Mouse (Mus musculus) central nervous system, embryonic 11.5 days (tissue): Measurements from ENCODE around the gene Gm16181. TPM values are rescaled to one million over a fixed set of nuclear protein-coding genes. Genes with fewer than 3 reads are reported as not detected.

Experiments used
- polyA plus RNA-seq: library from polyadenylated mRNA; depleted of rRNA; stranded (reverse); fragments of >200 nt; gene quantifications from 2 replicates; pipeline ENCODE4 v1.2.3, GENCODE M21; 2012; rRNA removed

Gene Gm16181
- polyA plus RNA-seq: not detected in 2 replicates

DNA sequence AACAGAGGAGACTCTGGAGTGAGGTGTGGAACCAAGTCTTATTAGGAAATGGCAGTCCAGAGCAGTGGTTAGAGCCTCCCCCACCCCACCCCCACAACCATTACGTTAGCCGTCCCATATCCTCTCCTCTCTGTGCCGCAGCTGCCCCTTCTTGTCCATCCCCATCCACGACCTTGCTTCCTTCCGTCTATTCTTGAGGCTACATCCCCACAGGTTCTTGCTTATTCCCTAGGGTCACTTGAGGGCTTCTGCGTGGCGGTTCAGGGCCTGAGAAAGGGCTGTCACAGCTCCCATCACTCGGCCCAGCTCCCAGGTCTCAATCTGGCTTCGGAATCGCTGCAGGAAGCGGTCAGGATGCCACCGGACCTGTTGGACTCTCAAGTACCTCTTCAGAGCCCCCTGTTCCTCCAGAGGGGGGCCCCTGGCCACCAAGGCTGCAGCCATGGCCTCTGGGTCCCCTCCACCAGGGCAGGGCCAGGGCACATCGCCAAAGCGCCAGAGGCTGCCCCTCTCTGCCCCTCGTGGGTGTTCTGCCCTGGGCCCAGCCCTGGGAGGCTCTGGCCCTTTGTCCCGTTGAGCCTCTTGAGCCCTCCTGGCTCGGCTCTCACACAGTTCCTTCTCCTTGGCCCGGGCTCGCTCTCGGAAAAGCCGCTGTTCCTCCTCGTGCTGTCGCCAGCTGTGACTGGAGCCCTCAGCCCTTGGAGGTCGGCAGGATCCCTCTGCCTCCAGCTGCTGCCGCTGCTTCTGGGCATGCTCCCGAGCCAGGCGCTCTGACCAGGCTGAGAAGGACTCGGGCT lies at the start of gene Gm16181:
TSS of gene Gm16181 (plus strand) at position 679 of the 797 bp plus-strand sequence.

DNA sequence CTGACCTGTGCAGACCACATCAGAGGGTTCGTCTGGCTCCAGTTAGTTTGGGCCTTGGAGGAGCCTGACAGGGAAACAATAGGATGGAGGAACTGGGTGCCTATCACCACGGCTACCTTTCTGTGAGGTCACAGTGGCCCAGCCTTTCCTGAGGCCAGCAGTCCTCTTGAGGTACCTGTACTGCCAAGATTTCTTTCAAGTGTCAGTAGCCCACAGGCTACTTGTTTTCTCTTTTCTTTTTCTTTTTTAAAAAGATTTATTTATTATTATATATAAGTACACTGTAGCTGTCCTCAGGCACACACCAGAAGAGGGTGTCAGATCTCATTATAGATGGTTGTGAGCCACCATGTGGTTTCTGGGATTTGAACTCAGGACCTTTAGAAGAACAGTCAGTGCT lies 44.7 kb upstream of the Gm16181 start, which contains the start of gene Aif1:
TSS of gene Aif1 (minus strand) at position 101 of the 400 bp plus-strand sequence.

DNA sequence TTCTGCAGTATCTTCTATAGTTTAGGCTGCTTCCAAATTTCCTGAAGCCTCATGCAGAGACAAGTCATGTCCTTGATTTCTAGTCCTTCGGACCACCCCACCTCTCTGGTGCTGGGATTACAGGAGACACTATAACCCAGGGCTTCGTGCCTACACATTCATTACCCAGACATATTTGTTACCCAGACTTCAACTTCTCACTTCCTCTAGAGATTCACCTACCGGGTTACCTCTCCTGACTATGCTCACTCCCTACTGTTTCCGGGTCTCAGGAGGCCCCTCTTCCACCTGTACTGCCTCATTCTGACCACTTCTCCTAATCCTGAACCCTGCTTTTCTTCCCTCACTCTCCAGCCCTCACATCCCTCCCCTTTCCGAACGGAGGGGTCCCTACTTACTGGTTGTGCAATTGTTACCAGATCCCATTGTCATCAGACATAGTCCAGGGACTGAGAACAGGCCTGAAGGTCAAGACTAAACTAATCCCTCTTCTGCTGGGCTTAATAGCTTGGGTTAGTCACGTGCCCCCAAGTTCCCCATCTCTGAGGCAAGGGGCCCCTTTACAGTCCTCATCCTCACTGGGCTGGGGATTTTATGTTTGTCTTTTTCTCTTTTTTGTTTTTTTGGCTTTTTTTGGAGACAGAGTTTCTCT lies 32.5 kb upstream of the Gm16181 start, which contains the start of gene Lst1:
TSS of gene Lst1 (minus strand) at position 481 of the 652 bp plus-strand sequence.

DNA sequence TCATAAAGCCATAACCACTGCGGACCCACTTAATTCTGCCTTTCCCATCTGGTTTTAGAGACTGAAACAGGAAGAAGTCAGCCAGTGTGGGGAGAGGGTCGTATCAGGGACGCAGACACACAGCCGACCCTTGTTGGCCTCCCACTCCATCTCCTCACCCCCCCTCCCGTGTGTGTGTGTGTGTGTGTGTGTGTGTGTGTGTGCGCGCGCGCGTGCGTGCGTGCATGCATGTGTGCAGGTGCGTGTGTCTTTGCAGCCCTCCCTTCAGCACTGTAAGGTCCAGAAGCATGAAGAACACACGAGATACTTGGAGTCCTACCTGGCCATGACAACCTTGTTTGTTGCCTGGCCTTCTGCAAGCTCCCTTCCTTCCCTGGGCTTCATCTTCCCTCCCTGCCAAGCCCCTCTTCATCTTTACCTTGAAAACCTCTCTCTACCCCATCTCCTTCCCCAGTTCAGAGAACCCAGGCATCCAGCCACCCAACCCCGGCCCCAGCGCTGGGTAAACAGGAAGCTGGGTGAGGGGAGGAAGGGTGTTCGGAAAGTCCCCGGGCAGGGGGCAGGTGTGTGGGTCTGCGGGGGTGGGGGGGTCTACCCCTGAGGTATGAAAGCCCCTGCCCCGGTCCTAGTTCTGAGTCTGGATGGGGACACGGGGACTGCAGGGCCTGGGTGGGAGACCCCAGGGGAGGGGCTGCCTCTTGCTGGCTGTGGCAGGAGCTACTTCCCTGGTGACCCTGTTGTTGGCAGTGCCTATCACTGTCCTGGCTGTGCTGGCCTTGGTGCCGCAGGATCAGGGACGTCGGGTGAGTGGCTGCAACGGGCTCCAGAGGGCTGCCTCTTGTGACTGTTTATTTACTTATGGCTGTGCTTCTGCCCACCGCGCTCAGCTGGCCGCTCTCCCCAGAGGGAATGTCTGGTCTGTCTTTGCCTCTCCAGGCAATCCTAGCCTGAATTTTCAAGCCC lies 26.5 kb upstream of the Gm16181 start, which contains the start of gene Ltb:
TSS of gene Ltb (plus strand) at position 559 of the 963 bp plus-strand sequence.

DNA sequence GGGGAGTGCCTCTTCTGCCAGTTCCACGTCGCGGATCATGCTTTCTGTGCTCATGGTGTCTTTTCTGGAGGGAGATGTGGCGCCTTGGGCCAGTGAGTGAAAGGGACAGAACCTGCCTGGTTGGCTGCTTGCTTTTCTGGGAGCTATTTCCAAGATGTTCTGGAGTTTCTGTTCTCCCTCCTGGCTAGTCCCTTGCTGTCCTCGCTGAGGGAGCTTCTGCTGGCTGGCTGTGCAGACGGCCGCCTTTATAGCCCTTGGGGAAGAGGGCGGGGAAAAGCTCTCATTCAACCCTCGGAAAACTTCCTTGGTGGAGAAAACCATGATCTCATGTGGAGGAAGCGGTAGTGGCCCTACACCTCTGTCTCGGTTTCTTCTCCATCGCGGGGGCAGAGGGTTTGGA lies 18.8 kb upstream of the Gm16181 start, which contains the start of gene Tnf:
TSS of gene Tnf (minus strand) at position 221 of the 400 bp plus-strand sequence.

DNA sequence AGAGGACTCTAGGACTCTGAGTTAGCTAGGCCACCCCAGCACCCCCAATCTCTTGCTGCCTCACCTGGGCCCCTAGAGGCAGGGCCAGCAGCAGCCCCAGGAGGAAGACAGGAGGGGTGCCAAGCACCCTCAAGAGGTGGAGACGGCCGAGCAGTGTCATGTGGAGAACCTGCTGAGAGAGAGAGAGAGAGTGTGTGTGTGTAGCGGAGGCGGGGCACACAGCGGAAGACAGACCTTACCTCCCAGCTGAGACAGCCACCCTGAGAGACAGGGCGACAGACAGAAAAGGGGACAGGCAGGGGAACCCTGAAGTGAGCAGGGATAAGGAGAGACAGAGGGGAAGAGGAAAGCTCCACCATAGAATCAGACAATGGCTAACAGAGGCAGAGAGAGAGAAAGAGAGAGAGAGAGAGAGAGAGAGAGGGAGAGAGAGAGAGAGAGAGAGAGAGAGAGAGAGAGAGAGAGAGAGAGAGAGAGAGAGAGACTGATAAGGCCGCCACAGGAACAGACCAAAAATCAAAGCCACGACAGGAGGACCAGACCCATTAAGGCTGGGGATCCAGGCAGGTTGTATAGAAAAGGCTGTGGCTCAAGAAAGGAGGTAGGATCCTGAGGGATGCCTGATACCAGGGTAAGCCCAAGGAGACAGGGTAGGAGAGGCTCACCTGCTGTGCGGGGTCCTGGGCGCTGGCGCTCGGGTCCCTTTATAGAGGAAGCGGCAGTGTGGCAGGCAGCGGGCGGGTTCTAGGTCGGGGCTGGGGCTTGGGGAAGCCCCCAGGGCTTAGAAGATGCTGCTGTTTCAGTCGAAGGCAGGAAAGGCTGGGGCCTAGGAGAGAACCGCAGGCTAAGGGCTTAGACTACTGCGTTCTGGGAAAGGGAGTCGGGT lies 15.9 kb upstream of the Gm16181 start, which contains the start of gene Lta:
TSS of gene Lta (minus strand) at position 858 of the 886 bp plus-strand sequence.

DNA sequence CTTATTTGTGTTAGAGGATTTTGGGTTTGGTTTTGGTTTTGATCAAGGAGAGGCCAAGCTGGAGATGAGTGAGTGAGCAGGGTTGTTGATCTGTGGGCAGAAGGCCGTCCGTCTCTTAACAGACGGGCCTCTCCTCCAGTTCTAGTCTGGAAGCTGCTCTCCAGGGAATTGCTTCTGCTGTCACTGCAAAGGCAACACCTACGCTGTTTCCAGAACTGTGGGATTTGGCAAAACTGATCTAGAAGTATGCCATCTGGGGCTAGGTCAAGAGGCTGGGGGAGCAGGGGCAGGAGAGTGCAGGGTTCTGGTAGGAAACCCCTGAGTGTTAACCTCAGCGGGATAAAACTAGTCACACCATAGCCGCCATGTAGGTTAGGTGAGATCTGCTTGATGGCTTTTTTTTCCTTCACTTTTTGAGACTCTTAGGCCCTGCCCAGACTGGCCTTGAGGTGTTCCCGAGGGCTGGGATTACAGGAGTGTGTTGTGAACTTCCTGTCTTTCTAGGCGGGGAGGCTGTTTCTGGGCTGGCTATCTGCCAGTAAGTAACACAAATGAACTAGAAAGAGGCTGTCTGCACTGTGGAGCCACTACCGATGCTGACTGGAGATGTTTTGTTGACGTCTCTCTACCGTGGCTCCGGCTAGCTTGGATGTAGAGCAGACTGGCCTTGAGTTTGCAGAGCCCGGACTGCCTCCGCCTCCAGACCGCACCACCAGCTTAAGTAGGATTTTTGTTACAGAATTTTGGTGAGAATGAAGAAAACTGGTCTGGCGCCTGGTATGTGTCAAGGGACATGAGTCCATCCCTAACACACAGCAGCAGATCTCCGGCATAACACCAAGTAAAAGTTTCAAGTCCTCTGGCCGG lies 12.7 kb downstream of the Gm16181 start, which contains the start of gene Atp6v1g2:
TSS of gene Atp6v1g2 (plus strand) at position 547 of the 867 bp plus-strand sequence.

DNA sequence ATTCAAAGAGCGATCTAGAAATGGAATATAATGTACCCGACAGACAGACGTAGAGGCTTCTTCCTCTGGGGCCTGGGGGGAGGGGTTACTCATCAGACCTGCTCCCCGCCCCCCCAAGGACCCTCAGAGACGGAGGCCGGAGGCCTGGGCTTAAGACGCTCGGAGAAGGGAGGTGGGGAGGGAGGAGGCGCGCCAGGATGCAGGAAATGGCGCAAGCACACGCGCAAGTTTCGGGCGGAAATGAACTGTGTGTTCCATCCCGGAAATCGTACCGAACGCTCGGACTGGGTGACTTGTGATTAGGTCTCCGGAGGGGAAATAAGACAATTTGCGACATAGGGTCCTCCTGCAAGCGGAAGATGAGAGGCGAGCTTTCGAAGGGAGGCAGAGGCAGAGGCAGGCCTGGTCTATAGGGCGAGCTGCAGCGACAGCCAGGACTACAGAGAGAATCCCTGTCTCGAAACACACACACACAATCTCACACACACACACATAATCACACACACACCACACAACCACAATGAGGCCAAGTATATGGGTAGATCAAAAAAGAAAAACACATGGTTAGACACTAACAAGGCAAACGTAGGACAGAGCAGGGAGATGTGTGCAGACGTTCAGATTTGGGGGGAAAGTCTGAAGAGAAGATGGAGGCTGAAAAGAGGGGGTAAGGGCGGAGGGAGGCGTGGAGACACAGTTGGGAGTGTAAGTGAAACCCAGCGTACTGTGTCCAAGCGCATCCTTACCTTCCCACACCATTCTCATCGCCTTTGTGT lies 15.2 kb downstream of the Gm16181 start, which contains the start of gene Nfkbil1:
TSS of gene Nfkbil1 (minus strand) at position 179 of the 776 bp plus-strand sequence.

DNA sequence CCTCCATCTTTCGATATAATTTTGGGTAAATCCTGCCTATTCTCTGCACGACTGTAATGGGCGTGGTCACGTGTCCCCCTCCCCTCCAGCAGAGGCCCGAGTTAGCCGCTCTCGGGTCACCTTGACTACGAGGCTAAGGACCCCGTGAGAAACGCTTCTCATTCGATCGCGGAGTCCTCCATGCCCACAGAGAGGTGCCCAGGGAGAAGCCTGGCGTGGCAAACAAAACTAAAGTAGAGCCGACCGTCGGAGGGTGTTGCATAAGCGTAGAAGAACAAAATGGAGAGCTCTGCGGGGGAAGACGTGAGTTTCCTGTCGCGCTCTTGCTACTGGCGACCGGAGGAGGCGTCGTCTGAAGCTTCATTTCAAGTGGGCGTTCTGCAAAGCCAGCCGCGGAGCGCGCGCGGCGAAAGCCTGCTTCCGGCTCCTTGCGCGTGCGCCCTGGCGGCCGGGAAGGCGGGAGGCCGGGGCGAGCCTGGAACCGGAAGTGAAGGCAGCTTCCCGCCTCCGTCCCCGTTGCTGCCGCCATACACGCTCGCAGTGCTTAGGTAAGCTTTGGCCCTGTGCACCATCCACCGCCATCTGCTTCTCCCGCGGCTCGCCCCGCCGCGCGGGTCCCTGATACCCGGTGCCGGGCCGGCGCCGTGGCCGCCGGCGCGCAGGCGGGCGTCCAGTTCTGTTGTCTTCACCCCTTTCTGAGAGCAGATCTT lies 20.8 kb downstream of the Gm16181 start, which contains the start of gene Ddx39b:
TSS of gene Ddx39b (plus strand) at position 442 of the 710 bp plus-strand sequence.

DNA sequence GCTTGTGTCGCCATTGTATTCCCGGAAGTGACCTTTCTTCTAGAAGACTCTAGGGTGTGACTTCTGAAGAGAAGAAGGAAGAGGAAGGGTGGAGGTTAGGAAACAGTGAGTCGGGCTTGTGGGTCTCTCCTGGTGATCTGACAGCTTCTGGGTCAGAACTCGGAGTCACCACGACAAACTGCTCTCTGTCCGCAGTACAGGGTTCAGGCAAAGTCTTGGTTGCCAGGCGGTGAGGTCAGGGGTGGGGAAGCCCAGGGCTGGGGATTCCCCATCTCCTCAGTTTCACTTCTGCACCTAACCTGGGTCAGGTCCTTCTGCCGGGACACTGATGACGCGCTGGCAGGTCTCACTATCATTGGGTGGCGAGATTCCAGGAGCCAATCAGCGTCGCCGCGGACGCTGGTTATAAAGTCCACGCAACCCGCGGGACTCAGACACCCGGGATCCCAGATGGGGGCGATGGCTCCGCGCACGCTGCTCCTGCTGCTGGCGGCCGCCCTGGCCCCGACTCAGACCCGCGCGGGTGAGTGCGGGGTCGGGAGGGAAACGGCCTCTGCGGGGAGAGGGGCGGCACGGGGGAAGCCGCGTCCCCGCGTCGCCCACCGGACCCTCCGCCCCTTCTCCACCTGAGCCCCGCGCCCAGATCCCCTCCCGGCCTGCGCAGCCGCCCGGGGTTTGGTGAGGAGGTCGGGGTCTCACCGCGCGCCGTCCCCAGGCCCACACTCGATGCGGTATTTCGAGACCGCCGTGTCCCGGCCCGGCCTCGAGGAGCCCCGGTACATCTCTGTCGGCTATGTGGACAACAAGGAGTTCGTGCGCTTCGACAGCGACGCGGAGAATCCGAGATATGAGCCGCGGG lies 42.3 kb downstream of the Gm16181 start, which contains the start of gene H2-D1:
TSS of gene H2-D1 (plus strand) at position 67 of the 859 bp plus-strand sequence.

Other genes with a start within 250 kb of the Gm16181 start
- 1.4 and 2.2 TPM in 2 replicates for gene Hspa1a, start 248.7 kb upstream of the Gm16181 start, polyA plus RNA-seq
- 0.22 and 0.31 TPM in 2 replicates for gene Hspa1l, start 248.1 kb upstream of the Gm16181 start, polyA plus RNA-seq
- gene Lsm2, start 239.0 kb upstream of the Gm16181 start, polyA plus RNA-seq: 98.3 and 206 TPM in 2 replicates
- gene Vars, start 219.8 kb upstream of the Gm16181 start, polyA plus RNA-seq: 127 and 135 TPM in 2 replicates
- 0.60 and 0.76 TPM in 2 replicates for gene Vwa7, start 204.3 kb upstream of the Gm16181 start, polyA plus RNA-seq
- gene Sapcd1, start 192.8 kb upstream of the Gm16181 start, polyA plus RNA-seq: 6.4 and 8.8 TPM in 2 replicates
- gene Msh5, start 174.1 kb upstream of the Gm16181 start, polyA plus RNA-seq: 6.7 and 11.0 TPM in 2 replicates
- 122 and 142 TPM in 2 replicates for gene Clic1, start 170.9 kb upstream of the Gm16181 start, polyA plus RNA-seq
- gene Ddah2, start 161.8 kb upstream of the Gm16181 start, polyA plus RNA-seq: 392 and 957 TPM in 2 replicates
- gene Ly6g6c, start 155.4 kb upstream of the Gm16181 start, polyA plus RNA-seq: 0.19 and 0.28 TPM in 2 replicates
- gene Mpig6b, start 154.7 kb upstream of the Gm16181 start, polyA plus RNA-seq: 0.67 and 0.88 TPM in 2 replicates
- gene Ly6g6e, start 143.9 kb upstream of the Gm16181 start, polyA plus RNA-seq: 0.18 and 0.29 TPM in 2 replicates
- gene Ly6g6d, start 142.8 kb upstream of the Gm16181 start, polyA plus RNA-seq: 2.5 and 3.0 TPM in 2 replicates
- 0.83 and 1.1 TPM in 2 replicates for gene Ly6g6f, start 135.2 kb upstream of the Gm16181 start, polyA plus RNA-seq
- 39.3 and 52.2 TPM in 2 replicates for gene Abhd16a, start 131.6 kb upstream of the Gm16181 start, polyA plus RNA-seq
- gene Ly6g5c, start 112.6 kb upstream of the Gm16181 start, polyA plus RNA-seq: not detected in 2 replicates
- gene Ly6g5b, start 105.4 kb upstream of the Gm16181 start, polyA plus RNA-seq: 1.1 and 2.1 TPM in 2 replicates
- 19.6 and 31.0 TPM in 2 replicates for gene Gpank1, start 99.4 kb upstream of the Gm16181 start, polyA plus RNA-seq
- 156 and 178 TPM in 2 replicates for gene Csnk2b, start 98.8 kb upstream of the Gm16181 start, polyA plus RNA-seq
- gene D17H6S53E, start 94.5 kb upstream of the Gm16181 start, polyA plus RNA-seq: 5.3 and 13.0 TPM in 2 replicates
- 10.2 and 22.4 TPM in 2 replicates for gene Apom, start 88.8 kb upstream of the Gm16181 start, polyA plus RNA-seq
- gene Bag6, start 85.7 kb upstream of the Gm16181 start, polyA plus RNA-seq: 201 and 247 TPM in 2 replicates
- 320 and 416 TPM in 2 replicates for gene Prrc2a, start 55.9 kb upstream of the Gm16181 start, polyA plus RNA-seq
- gene Aif1, start 44.8 kb upstream of the Gm16181 start, polyA plus RNA-seq: 3.3 and 4.8 TPM in 2 replicates
- gene Lst1, start 32.4 kb upstream of the Gm16181 start, polyA plus RNA-seq: 7.8 and 12.4 TPM in 2 replicates
- 0.25 and 0.34 TPM in 2 replicates for gene Ltb, start 26.4 kb upstream of the Gm16181 start, polyA plus RNA-seq
- gene Tnf, start 18.8 kb upstream of the Gm16181 start, polyA plus RNA-seq: 0.07 and 0.09 TPM in 2 replicates
- gene Lta, start 15.5 kb upstream of the Gm16181 start, polyA plus RNA-seq: 0.04 and 0.07 TPM in 2 replicates
- 17.3 and 17.7 TPM in 2 replicates for gene Atp6v1g2, start 12.8 kb downstream of the Gm16181 start, polyA plus RNA-seq
- 12.8 and 19.3 TPM in 2 replicates for gene Nfkbil1, start 15.0 kb downstream of the Gm16181 start, polyA plus RNA-seq
- 967 and 1,050 TPM in 2 replicates for gene Ddx39b, start 20.9 kb downstream of the Gm16181 start, polyA plus RNA-seq
- 19.9 and 27.4 TPM in 2 replicates for gene H2-D1, start 41.9 kb downstream of the Gm16181 start, polyA plus RNA-seq
- gene H2-Q1, start 99.6 kb downstream of the Gm16181 start, polyA plus RNA-seq: 0.04 and 0.06 TPM in 2 replicates
- 0.43 and 1.0 TPM in 2 replicates for gene H2-Q2, start 121.4 kb downstream of the Gm16181 start, polyA plus RNA-seq
- 9.9 and 11.3 TPM in 2 replicates for gene H2-Q4, start 158.8 kb downstream of the Gm16181 start, polyA plus RNA-seq
- 1.5 and 2.1 TPM in 2 replicates for gene H2-Q6, start 204.0 kb downstream of the Gm16181 start, polyA plus RNA-seq
- gene H2-Q7, start 218.3 kb downstream of the Gm16181 start, polyA plus RNA-seq: 15.0 and 17.0 TPM in 2 replicates
- 2.2 and 4.0 TPM in 2 replicates for gene H2-Q10, start 249.3 kb downstream of the Gm16181 start, polyA plus RNA-seq